Mouse (Mus musculus) spleen, adult 2 months (tissue): ENCODE measurements at regions not wholly inside any gene's neighbourhood (a gene's known extent, or its start where the extent isn't known, plus 50 kb on each side); places are given as distances from the start of the nearest gene placed in this dataset.

Experiments
- DNase-seq, 2 experiments: peaks; one replicate each; pipeline versions ENCODE4 v3.0.0 to v3.0.0-alpha.2; 2012 to 2021; ENCODE audit warnings: low spot score in 2 of 2, low read depth in 1 of 2
- H3K27ac ChIP-seq: fragments of 200-500 bp; 2 replicates; pipeline ENCODE4 v1.5.1; 2012; ENCODE audit warnings: low read length, inconsistent platforms; ENCODE audit not compliant: insufficient read depth
- H3K27me3 ChIP-seq: fragments of 200-500 bp; 2 replicates; pipeline ENCODE4 v1.6.1; 2012; ENCODE audit warnings: mild to moderate bottlenecking, moderate library complexity, low read length, inconsistent platforms; ENCODE audit not compliant: control insufficient read depth, insufficient read depth
- H3K36me3 ChIP-seq: fragments of 200-500 bp; 2 replicates; pipeline ENCODE4 v1.6.1; 2012; ENCODE audit warnings: mild to moderate bottlenecking, low read length, inconsistent platforms; ENCODE audit not compliant: control insufficient read depth, insufficient read depth
- H3K4me1 ChIP-seq: fragments of 200-500 bp; 2 replicates; pipeline ENCODE4 v1.6.1; 2011; ENCODE audit warnings: inconsistent platforms; ENCODE audit not compliant: control insufficient read depth, insufficient read depth, insufficient read length
- H3K4me3 ChIP-seq: fragments of 200-500 bp; 2 replicates; pipeline ENCODE4 v1.5.1; 2011; ENCODE audit warnings: mild to moderate bottlenecking, inconsistent platforms; ENCODE audit not compliant: insufficient read depth, insufficient read length; ENCODE audit errors: extremely low read depth
- CTCF ChIP-seq: fragments of 200-500 bp; IDR thresholded peaks from 2 replicates; pipeline ENCODE4 v1.5.1; 2011; ENCODE audit warnings: mild to moderate bottlenecking, inconsistent platforms; ENCODE audit not compliant: insufficient read depth, insufficient read length, insufficient replicate concordance; ENCODE audit errors: extremely low read depth
- POLR2A ChIP-seq: fragments of 200-500 bp; IDR thresholded peaks from 2 replicates; pipeline ENCODE4 v1.6.1; 2011; ENCODE audit warnings: low read depth, low read length, inconsistent platforms
- WGBS: fragments of 180-500 bp; shearing (Covaris S2); methylation state at CpG from one replicate; pipeline ENCODE4 v1.1.7; 2018; 5-methylcytosine and 5-hydroxymethylcytosine counted together

DNA sequence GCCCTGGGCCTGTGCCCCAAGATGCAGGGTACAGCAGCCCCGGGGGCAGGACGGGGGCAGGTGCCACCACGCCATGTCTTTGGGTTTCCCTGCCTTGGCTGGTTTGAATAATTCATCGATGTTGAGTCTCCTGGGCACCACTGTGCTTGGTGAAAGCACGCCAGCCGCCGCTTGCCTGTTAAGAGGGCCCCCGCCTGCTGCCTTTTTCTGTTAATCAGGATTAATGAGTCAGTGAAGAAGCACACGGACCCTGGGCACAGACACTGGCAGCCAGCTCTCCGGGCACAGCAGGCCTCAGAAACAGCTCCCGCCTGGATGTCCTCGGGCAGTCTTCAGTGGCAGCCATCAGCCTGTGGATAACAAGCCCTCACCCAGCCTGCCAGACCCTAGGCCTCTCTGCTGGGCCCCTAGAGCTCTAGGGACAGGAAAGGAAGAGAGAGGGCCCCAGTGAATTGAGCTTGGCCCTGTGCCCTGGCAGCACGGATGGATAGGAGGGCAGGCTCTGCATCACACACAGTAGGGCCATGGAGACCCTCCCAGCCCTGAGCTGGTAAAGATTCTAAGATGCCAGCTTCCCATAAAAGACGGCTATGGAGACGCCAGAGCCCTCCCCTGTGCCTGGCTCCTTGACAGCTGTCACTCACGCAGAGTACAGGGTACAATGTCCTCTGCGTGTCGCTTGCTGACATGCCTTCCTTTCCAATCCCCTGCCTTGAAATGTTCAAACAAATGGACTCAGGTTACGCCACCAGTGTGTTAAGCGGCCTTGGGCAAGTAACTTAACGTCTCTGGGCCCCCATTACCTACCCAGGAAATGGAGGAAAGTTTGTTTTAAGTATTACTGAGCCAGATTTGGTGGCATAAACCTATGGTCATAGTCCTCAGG lies 118.4 kb downstream of the Cryba4 start:
- WGBS: 84% methylated on average over 21 of the region's 21 CpGs
- no peaks in the 10 kb centered on the region for H3K27me3 ChIP-seq
- H3K27ac ChIP-seq: no peak overlapping the region
- H3K4me1 ChIP-seq: no peaks in the 10 kb centered on the region
- no peak overlapping the region for H3K4me3 ChIP-seq
- no peaks in the 10 kb centered on the region for H3K36me3 ChIP-seq
- DNase-seq: no peak
- no peak for TF ChIP-seq CTCF

DNA sequence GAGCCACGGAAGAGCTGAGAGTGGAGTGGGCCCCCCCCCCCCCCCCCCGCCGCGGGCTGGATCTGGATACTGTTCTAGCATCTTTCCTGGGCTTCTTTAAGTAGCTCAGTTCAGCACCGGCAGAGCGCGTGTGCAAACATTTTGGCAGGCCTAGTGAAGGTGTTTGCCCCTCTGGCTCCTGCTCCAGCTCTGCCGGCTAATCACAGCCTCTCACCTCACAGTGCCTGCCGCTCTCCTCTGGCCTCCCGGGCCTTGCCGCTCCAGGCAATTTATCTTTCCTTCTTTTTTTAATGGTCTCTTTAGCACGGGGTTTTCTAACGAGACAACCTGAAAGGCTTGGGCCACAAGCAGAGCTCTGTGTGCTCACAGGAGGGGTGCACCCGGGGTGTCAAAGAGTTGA lies 115.7 kb downstream of the Cryba4 start:
- no peak overlapping the region for H3K27ac ChIP-seq
- no peak for DNase-seq
- H3K27me3 ChIP-seq: no peaks in the 10 kb centered on the region
- H3K4me3 ChIP-seq: no peak overlapping the region
- H3K36me3 ChIP-seq: no peaks in the 10 kb centered on the region
- no peaks in the 10 kb centered on the region for H3K4me1 ChIP-seq
- TF ChIP-seq POLR2A (no peak), CTCF (no peak)
- 66% methylated on average over 11 of the region's 14 CpGs for WGBS

DNA sequence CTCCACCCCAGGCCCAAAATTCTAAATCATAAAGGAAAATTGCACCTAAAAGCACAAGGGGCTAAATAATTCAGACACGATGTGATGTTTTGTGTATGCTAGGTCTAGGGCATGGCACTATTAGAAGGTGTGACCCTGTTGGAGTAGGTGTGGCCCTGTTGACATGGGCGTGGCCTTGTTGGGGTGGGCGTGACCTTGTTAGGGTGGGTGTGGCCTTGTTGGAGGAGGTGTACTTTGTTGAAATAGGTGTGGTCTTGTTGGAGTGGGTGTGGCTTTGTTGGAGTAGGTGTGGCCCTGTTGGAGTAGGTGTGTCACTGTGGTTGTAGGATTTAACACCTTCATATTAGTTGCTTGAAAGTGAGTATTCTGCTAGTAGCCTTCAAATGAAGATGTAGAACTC lies 114.1 kb downstream of the Cryba4 start:
- Histone ChIP-seq H3K36me3 (no peaks in the 10 kb centered on the region), H3K27me3 (no peaks in the 10 kb centered on the region), H3K27ac (no peak overlapping the region), H3K4me1 (no peaks in the 10 kb centered on the region), H3K4me3 (no peak overlapping the region)
- DNase-seq: no peak
- WGBS: 87% methylated on average over 3 of the region's 3 CpGs
- no peak for TF ChIP-seq CTCF

DNA sequence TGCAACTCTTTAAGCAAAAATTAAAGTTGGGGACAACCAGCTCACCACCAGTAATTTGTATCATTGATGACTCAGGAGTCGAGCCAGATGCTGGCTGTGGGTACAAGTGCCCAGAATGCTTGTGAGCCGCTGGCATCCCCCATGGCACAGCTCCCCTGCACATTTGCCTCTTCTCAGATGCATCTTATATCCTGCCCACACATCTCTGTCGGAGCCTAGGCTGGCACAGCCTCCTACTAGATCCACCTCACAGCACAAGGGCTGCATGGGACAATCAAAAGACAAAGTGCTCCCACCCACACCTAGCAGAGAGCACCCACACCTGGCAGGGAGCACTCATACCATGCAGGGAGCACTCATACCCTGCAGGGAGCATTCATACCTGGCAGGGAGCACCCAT lies 109.6 kb downstream of the Cryba4 start:
- Histone ChIP-seq H3K27ac (no peak overlapping the region), H3K4me3 (no peak overlapping the region), H3K4me1 (no peaks in the 10 kb centered on the region), H3K36me3 (no peaks in the 10 kb centered on the region), H3K27me3 (no peaks in the 10 kb centered on the region)
- TF ChIP-seq CTCF (no peak), POLR2A (no peak)
- DNase-seq: no peak
- WGBS: 85% methylated on average over 3 of the region's 3 CpGs

DNA sequence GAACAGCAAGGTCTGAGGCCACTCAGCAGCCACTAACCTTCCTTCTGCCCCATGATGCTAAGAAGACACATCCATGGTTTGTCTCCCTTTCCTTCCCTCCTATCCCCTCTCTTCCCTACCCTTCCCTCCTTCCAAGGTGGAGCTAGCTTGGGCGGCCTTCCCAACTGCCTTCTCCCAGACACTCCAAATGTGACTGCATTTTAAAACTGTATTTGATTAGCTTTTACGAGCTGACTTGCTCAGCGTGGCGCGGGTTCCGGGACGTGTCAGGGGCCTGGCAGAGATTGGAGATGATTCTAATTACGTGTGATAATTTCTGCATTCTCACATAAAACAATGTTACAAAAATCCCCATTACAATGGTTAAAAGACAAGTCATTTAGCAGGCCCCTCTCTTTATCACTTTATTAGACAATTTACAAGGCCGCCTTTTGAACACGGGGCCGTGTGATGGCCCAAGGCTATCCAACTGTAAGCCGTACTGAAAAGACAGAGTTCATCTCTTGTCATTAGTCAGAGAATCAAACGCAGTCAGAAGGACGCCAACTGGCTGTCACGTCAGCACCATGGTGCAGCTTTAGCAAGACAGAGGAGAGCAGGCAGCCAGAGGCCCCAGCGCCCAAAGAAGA lies 108.2 kb downstream of the Cryba4 start:
- 91% methylated on average over 16 of the region's 16 CpGs for WGBS

DNA sequence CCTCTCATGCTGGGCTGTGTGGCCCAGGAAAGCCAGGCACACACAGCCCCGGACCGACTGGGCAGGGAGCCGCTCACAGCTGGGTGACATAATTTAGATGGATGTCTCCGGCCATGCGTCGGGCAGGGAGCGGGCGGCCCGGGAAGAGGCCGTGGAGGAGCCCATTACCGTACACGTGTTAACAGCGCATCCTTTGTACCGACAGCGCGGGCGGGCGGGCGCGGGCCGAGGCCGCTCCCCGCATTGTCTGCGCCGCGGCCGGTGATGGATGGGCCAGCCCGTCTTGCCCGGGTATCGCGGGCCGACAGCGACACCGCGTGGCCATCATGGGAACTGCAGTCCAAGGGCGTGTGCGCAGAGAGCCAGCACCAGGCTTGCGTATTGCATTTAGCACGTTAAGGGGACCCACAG lies 98.6 kb downstream of the Cryba4 start:
- peak in 1 of 2 experiments; percentile 69 for DNase-seq
- H3K4me3 ChIP-seq: peak overlapping the region; percentile 11; the same call in 1 of the 2 replicates
- 2% methylated on average over 39 of the region's 39 CpGs for WGBS
- peaks cover 3% of the 10 kb centered on the region; the same call in 1 of the 2 replicates for H3K4me1 ChIP-seq
- H3K36me3 ChIP-seq: no peaks in the 10 kb centered on the region
- H3K27me3 ChIP-seq: no peaks in the 10 kb centered on the region; the same call in 1 of the 2 replicates
- TF ChIP-seq POLR2A: no peak
- TF ChIP-seq CTCF: peak; percentile 99
- H3K27ac ChIP-seq: no peak overlapping the region

More for the DNA sequence above, 108.2 kb downstream of the Cryba4 start:
- Histone ChIP-seq H3K36me3 (no peaks in the 10 kb centered on the region), H3K27me3 (no peaks in the 10 kb centered on the region), H3K4me3 (no peak overlapping the region), H3K27ac (no peak overlapping the region), H3K4me1 (no peaks in the 10 kb centered on the region)
- no peak for TF ChIP-seq POLR2A
- no peak for TF ChIP-seq CTCF
- no peak for DNase-seq

DNA sequence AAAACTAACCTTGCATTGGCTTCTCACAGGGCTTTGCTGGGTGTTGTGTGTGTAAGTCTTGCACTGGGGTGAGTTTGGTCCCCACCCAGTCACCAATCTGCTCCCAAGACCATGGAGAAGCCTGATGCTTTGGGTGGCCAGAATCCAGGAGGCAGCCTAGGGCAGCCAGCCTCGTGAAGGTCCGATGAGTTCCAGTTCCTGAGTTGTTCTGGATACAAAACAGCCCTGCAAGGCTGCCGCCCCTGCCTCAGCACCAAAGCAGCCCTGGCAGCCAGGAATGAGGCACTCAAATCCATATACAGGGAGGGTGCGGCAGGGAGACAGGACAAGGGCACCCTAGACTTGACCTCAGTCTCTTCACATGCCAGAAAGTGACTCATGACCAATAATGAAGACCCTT lies 97.7 kb downstream of the Cryba4 start:
- 58% methylated on average over 4 of the region's 4 CpGs for WGBS
- Histone ChIP-seq H3K4me3 (no peak overlapping the region), H3K36me3 (no peaks in the 10 kb centered on the region), H3K4me1 (peaks cover 3% of the 10 kb centered on the region; the same call in 1 of the 2 replicates), H3K27me3 (no peaks in the 10 kb centered on the region; the same call in 1 of the 2 replicates), H3K27ac (no peak overlapping the region)
- TF ChIP-seq CTCF: no peak
- no peak for TF ChIP-seq POLR2A
- no peak for DNase-seq
